Mouse (Mus musculus) gastrocnemius, adult 8-10 months (tissue): Measurements from ENCODE around the gene Ring1. TPM values are rescaled to one million over a fixed set of nuclear protein-coding genes. Genes with fewer than 3 reads are reported as not detected.
"Not testable (repeated sequence)": the region's sequence is repeated elsewhere in the genome, so short reads cannot be mapped to it uniquely, and the experiment has no call there.

ENCODE experiments used
- DNase-seq, 2 experiments: peaks; one replicate each; pipeline ENCODE4 v3.0.0; 2022; ENCODE audit warnings: low spot score in 2 of 2
- total RNA-seq, 4 experiments: library from RNA; stranded (reverse); gene quantifications; 2 replicates each; pipeline ENCODE4 v1.2.4; 2022

Gene Ring1
- total RNA-seq, 4 experiments from 2014 or later = 9.8 to 15.6 (median 11.7) TPM

DNA sequence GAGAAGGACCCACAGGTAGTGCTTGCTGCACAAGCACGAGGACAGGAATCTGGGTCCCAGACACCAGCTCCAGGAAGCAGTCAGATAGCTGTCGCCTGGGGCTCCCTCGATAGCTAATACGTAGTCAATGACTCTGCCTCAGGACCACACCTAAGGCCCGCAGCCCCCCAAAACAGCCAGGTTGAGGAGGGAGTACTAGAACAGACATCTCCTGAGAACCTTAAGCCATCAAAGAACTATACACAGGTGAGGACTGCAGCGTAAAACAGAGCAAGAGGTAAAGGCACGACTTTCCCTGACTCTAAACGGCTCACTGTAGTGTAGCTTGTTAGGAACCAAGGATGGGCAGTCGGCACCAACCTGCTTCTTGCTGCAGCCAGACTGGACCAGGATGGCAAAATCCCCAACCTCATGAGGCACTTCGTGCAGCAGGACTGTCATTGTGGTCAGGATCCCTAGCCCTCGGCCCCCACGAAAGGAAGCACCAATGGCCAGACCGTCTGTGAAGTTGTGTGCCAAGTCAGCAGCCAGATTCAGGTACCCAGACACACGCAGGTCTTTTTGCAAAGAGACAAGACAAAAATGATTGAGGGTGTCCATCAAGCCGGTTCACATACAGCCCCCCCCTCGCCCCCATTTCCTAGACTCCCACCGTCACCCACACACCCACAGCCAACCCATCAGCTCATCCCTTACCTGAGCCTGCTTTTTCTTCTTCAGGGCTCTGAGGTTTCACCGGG lies 4.8 kb upstream of the Ring1 start:
- no peak for DNase-seq

GRCm38 (mm10) chr17:34028501-34029149 lies 4.1 kb upstream of the Ring1 start:
- no peak for DNase-seq

DNA sequence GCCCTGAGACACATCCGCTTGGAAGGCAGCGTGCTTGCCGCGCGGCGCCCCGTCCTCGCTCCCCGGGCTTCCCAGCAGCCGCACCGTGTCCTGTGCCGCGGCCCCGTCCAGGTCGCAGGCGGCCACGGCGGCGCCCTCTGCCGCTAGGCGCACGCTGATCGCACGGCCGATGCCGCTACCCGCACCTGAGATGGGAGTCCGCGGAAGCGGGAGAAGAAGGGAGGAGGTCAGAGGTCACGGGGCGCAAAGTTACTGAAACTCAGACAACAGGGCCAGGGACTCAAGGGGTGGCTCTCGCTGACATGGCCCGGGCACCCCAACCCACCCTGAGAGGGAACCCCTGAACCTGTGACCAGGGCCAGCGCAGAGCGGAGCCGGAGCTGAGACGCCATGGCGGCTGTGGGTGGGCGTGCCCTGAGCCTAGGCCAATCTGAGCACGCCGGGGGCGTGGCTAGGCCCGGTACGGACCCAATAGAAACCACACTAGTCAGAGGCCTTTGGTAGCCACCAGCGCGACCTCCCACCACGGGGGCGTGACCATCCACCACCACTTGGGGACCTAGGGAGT lies 3.3 kb upstream of the Ring1 start, which contains the start of gene H2-Ke6:
Gene H2-Ke6, minus strand, starts transcription at position 405 of the 568 bp plus-strand sequence.
- DNase-seq = peak; percentile 92 to 93

DNA sequence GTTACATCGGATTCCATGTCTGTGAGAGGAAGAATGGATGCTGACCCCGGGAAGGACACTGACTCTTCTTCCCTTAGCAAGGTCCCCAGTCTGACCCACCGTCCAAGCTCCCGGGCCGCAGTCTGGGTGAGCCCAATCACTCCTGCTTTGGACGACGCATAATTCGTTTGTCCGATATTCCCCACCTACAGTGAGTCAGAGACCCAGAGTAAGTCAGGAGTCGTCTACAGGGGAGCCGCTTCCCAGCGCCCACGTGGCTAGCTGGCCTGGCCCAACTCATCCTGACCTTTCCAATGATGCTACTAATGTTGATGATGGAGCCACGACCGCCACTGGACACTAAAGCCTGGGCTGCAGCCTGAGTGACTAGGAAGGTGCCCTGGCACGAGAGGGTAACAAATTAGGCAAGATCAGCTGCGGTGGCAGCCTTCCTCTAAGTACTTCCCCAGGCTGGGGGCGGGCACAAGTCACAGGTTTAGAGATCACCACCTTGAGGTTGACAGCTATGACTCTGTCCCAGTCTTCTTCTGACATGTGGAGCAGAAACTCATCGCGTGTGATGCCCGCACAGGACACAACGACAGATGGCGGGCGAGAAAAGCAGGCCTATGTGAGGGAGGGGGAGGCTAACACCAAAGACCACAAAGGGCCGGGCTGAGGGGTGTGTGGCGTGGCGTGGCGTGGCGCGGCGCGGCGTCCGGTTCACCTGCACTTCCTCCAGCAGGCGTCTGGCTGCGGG lies 2.6 kb upstream of the Ring1 start:
- no peak for DNase-seq

- DNase-seq = no peak
Observed at GRCm38 (mm10) chr17:34026221-34026620, 1.7 kb upstream of the Ring1 start.

- no peak for DNase-seq
Observed at GRCm38 (mm10) chr17:34025756-34026151, 1.3 kb upstream of the Ring1 start.

GRCm38 (mm10) chr17:34024861-34025755 lies 628 bp upstream of the Ring1 start:
- DNase-seq = no peak

DNA sequence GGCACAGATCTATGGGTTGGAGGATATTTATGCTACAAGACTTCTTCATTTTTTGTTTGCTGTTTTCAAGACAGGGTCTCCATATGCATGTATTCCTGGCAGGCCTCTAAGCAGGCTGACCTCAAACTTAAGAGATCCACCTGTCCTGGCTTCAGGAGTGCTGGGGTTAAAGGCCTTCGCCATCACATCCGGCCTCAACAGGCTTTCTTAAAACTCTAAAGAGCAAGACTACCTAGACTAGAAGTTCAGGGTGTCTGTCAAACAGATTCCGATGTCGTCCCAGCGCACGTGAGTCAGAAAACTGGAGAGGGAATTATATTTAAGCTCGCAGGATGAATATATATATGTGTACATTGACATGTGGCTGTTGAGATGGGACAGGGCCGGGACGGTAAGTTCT lies 802 bp downstream of the Ring1 start:
- DNase-seq = no peak

DNA sequence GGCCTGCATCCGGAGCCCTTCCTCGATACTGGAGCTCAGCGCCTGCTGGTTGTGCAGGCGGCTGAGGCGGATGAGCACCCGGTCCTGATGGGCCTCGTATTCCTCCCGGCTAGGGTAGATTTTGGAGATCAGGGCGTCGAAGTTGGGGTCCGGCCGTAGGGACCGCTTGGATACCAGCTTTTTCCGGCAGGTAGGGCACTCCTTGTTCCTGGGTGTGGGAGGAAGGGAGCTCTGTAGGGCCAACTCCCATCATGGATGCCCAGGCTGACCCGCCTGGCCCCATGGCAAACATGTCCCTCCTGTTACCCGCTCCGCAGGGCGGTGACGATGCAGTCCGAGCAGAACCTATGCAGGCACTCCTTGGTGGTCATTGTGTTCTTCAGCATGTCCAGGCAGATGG lies 1.5 kb downstream of the Ring1 start:
- DNase-seq = no peak

GRCm38 (mm10) chr17:34022414-34022783 lies 2.1 kb downstream of the Ring1 start:
- no peak for DNase-seq

DNA sequence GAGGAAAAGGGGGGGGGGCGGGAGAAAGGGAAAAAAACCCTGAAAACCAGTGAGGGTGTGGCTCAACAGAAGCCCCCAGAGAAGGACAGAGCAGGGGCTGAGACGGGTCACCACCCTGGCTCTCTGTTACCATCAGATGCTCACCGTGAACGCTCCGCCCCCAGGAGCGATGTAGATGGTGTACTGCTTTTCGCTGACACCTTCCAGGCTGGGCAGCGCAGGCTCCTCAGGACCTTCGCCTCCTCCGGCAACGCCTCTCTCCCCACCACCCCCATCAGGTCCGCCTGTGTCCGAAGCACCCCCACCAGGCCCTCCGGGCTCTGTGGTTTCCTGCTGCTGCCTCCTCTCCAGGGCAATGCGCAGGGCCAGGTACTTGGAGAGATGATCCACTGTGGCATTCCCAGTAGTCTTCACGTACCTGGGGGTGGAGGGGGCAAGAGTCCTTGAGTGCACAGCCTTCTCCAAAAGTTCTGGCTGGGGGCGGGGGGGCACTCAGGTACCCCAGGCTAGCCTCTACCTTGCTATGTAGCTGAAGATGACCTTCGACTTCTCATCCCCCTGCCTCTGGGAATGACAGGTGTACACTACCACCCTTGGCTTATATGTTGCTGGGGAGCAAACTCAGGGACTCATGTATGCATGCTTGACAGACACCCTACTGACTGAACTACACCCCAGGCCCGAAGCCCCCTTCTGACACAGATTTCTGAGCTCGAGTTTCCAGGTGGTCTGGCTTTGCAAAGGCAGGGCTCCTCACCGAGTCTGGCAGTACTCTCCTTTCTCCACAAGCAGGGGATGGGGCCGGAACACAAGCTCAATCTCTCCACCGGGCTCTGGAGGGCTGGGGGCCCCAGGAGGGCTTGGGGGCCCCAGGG lies 2.7 kb downstream of the Ring1 start:
- no peak for DNase-seq

DNA sequence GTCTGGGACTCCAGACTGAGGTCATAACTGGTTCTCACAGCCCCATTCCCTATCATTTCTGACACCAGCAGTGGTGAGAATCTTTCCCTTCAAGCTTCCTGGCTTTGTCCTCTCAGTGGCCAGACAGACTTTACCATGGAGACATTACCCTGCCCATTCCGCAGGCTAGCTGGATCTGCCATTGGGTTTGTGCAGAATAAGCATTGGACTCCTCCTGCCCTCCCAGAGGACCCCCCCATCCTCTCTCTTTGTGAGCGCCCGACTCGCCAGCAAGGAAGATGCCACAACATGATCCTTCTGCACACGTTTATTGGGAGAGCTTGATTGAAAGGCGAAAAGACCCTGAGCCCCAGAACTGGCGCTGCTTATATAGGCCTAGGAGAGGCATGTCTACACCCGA lies 11.0 kb downstream of the Ring1 start:
- no peak for DNase-seq

DNA sequence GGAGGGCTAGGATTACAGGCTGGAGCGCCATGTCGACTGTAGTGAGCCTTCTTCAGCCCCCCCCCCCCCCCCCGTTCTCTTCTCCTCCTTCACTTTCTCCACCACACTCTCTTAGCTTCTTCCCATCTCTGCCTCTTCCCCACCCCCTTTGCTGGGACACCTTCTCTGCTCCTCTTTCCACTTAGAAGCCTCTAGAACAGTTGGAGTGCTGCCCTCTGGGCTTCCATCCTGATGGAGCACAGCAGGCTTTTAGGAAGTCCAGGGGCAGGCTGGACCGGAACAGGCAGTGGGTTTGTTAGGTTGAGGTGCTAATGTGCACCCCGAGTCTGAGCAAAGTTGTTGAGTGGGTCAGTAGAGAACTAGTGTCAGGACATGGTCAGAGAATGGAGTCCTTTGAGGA lies 14.3 kb downstream of the Ring1 start:
- no peak for DNase-seq

- DNase-seq = no peak
Observed at GRCm38 (mm10) chr17:34006570-34006969, 17.9 kb downstream of the Ring1 start.

GRCm38 (mm10) chr17:34003426-34003825 lies 21.1 kb downstream of the Ring1 start:
- DNase-seq = no peak

GRCm38 (mm10) chr17:34000796-34001195 lies 23.7 kb downstream of the Ring1 start:
- DNase-seq = not testable (repeated sequence)

DNA sequence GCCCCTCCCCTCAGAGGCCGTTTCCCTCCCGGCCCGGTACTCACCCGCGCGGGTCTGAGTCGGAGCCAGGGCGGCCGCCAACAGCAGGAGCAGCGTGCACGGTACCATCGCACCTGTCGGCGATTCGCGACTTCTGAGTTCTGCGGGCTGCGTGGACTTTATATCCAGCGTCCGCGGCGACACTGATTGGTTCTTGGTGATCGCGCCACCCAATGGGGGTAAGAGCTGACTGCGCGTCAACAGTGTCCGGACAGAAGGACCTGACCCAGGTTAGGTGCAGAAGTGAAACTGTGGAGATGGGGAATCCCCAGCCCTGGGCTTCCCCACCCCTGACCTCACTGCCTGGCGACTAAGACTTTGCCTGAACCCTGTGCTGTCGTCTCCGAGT lies 24.3 kb downstream of the Ring1 start, which contains the start of gene H2-K1:
Gene H2-K1, minus strand, starts transcription at position 198 of the 388 bp plus-strand sequence.
- DNase-seq = peak; percentile 87

GRCm38 (mm10) chr17:33999341-34000149 lies 24.9 kb downstream of the Ring1 start:
- peak in 1 of 2 experiments; percentile 9 for DNase-seq

GRCm38 (mm10) chr17:33998697-33999096 lies 25.8 kb downstream of the Ring1 start:
- DNase-seq = not testable (repeated sequence)
